Mouse (Mus musculus): ENCODE measurements around the gene Cd53. TPM values are rescaled to one million over a fixed set of nuclear protein-coding genes. Genes with fewer than 3 reads are reported as not detected.

Cd53 gene
- 23.1 TPM for polyA plus RNA-seq (2014; fragmentation: Illumina TruSeq; extraction: RNeasy Lipid Tissue Mini Kit (QIAGEN cat#74804); ENCODE audit: low read depth, low replicate concordance)

DNA sequence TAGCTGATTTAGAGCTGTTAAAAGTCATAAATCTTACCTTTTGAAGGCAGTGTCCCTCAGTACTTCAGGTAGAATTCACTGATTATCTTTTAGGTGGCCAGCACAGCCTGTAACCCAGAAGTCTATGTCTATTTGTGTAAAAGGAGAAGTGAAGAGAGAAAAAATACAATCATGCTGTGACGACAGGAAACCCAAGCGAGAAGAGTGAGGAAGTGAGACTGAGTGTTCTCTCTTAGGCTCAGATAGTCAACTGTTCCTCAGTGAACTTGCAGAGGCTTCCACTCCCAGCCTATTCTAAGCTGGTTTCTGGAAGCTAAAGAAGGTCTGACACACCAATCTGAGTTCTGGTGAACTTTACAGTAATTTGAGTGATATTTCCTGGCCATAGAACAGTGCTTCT, at the start of gene Cd53:
Gene Cd53, minus strand, starts transcription at position 220 of the 400 bp plus-strand sequence.

GRCm38 (mm10) chr3:106826187-106826586, 36.2 kb upstream of the Cd53 start, which contains the start of gene Olfr266:
Gene Olfr266 (minus strand): TSS chr3:106826287.

Other genes starting within 250 kb of the Cd53 start
- gene Dram2, start 242.4 kb downstream of the Cd53 start, polyA plus RNA-seq (2014; fragmentation: Illumina TruSeq; extraction: RNeasy Lipid Tissue Mini Kit (QIAGEN cat#74804); ENCODE audit: low read depth, low replicate concordance): 343 TPM
- gene Cept1, start 242.3 kb downstream of the Cd53 start, polyA plus RNA-seq (2014; fragmentation: Illumina TruSeq; extraction: RNeasy Lipid Tissue Mini Kit (QIAGEN cat#74804); ENCODE audit: low read depth, low replicate concordance): 272 TPM
- 30.5 TPM for gene Lrif1, start 105.2 kb downstream of the Cd53 start, polyA plus RNA-seq (2014; fragmentation: Illumina TruSeq; extraction: RNeasy Lipid Tissue Mini Kit (QIAGEN cat#74804); ENCODE audit: low read depth, low replicate concordance)
- gene Olfr266, start 36.1 kb upstream of the Cd53 start, polyA plus RNA-seq (2014; fragmentation: Illumina TruSeq; extraction: RNeasy Lipid Tissue Mini Kit (QIAGEN cat#74804); ENCODE audit: low read depth, low replicate concordance): not detected
- gene Kcna3, start 246.0 kb upstream of the Cd53 start, polyA plus RNA-seq (2014; fragmentation: Illumina TruSeq; extraction: RNeasy Lipid Tissue Mini Kit (QIAGEN cat#74804); ENCODE audit: low read depth, low replicate concordance): not detected

Measured in liver, adult 10 weeks (tissue).